Mouse (Mus musculus) cerebellum, adult 2 months (tissue): Measurements from ENCODE around the gene Mroh2a. TPM values are rescaled to one million over a fixed set of nuclear protein-coding genes. Genes with fewer than 3 reads are reported as not detected.

Experiments used
- DNase-seq, 2 experiments: peaks; one replicate each; pipeline ENCODE4 v3.0.0; 2021
- H3K27ac ChIP-seq: fragments of 200-500 bp; 2 replicates; pipeline ENCODE4 v1.5.1; 2012; ENCODE audit warnings: low read length, control low read depth, inconsistent platforms; ENCODE audit not compliant: insufficient read depth
- H3K27me3 ChIP-seq: fragments of 200-500 bp; 2 replicates; pipeline ENCODE4 v1.6.1; 2012; ENCODE audit warnings: inconsistent platforms, mild to moderate bottlenecking, low read length, moderate library complexity; ENCODE audit not compliant: control insufficient read depth, insufficient read depth
- H3K4me1 ChIP-seq: fragments of 200-500 bp; 2 replicates; pipeline ENCODE4 v1.6.1; 2011; ENCODE audit warnings: low read length; ENCODE audit not compliant: control insufficient read depth, insufficient read depth
- H3K4me3 ChIP-seq: fragments of 200-500 bp; replicated peaks from 2 replicates; pipeline ENCODE3; 2011; ENCODE audit warnings: mild to moderate bottlenecking, low read depth, low read length, control low read depth; ENCODE audit not compliant: insufficient read depth
- CTCF ChIP-seq: fragments of 200-500 bp; IDR thresholded peaks from 2 replicates; pipeline ENCODE4 v1.5.1; 2011; ENCODE audit warnings: low read depth, mild to moderate bottlenecking, control low read depth, low read length, moderate library complexity, borderline replicate concordance; ENCODE audit not compliant: insufficient read depth
- POLR2A ChIP-seq: fragments of 200-500 bp; IDR thresholded peaks from 2 replicates; pipeline ENCODE4 v1.6.1; 2011; ENCODE audit warnings: low read length, control low read depth, borderline replicate concordance; ENCODE audit not compliant: insufficient read depth
- WGBS: fragments of 180-500 bp; shearing (Covaris S2); methylation state at CpG from one replicate; pipeline ENCODE4 v1.1.7; 2018; 5-methylcytosine and 5-hydroxymethylcytosine counted together
- polyA plus RNA-seq: library from polyadenylated mRNA; depleted of rRNA; stranded (reverse); fragments of >200 nt; gene quantifications from 2 replicates; pipeline ENCODE4 v1.2.3, GENCODE M21; 2012

The Mroh2a gene
- polyA plus RNA-seq, 1 experiment: 0.25 TPM

GRCm38 (mm10) chr1:88279111-88280005 is 52.6 kb downstream of the Mroh2a start:
- H3K27ac ChIP-seq: no peak overlapping the region
- DNase-seq: peak in 1 of 2 experiments; percentile 10
- no peaks in the 10 kb centered on the region for H3K27me3 ChIP-seq
- no peaks in the 10 kb centered on the region; the same call in 1 of the 2 replicates for H3K4me1 ChIP-seq
- WGBS: 70% methylated on average over 9 of the region's 9 CpGs
- no peak overlapping the region for H3K4me3 ChIP-seq
- TF ChIP-seq CTCF (no peak), POLR2A (no peak)

- no peaks in the 10 kb centered on the region for H3K4me1 ChIP-seq
- no peak overlapping the region for H3K4me3 ChIP-seq
- H3K27ac ChIP-seq: no peak overlapping the region
- no peaks in the 10 kb centered on the region for H3K27me3 ChIP-seq
- DNase-seq: peak in 1 of 2 experiments; percentile 9
- 65% methylated on average over 15 of the region's 15 CpGs for WGBS
- no peak for TF ChIP-seq POLR2A
- TF ChIP-seq CTCF: no peak
These were observed 53.4 kb downstream of the Mroh2a start for GRCm38 (mm10) chr1:88280006-88280690.

GRCm38 (mm10) chr1:88282301-88282700 is 55.5 kb downstream of the Mroh2a start:
- WGBS: 59% methylated on average over 3 of the region's 3 CpGs
- H3K27me3 ChIP-seq: no peaks in the 10 kb centered on the region
- DNase-seq: no peak
- TF ChIP-seq POLR2A (no peak), CTCF (no peak)
- no peaks in the 10 kb centered on the region for H3K4me1 ChIP-seq
- H3K4me3 ChIP-seq: no peak overlapping the region
- H3K27ac ChIP-seq: no peak overlapping the region

- Histone ChIP-seq H3K27ac (no peak overlapping the region), H3K4me1 (no peaks in the 10 kb centered on the region), H3K4me3 (no peak overlapping the region), H3K27me3 (no peaks in the 10 kb centered on the region)
- no peak for DNase-seq
- no peak for TF ChIP-seq POLR2A
- WGBS: 79% methylated on average over 15 of the region's 15 CpGs
These were observed 56.8 kb downstream of the Mroh2a start for GRCm38 (mm10) chr1:88283376-88284227.

- Histone ChIP-seq H3K27me3 (no peaks in the 10 kb centered on the region), H3K27ac (no peak overlapping the region), H3K4me1 (no peaks in the 10 kb centered on the region), H3K4me3 (no peak overlapping the region)
- TF ChIP-seq CTCF (no peak), POLR2A (no peak)
- 58% methylated on average over 10 of the region's 10 CpGs for WGBS
- DNase-seq: no peak
These were observed 57.6 kb downstream of the Mroh2a start for GRCm38 (mm10) chr1:88284228-88284945.

GRCm38 (mm10) chr1:88284946-88285320 is 58.1 kb downstream of the Mroh2a start:
- TF ChIP-seq POLR2A (no peak), CTCF (no peak)
- WGBS: 51% methylated on average over 7 of the region's 7 CpGs
- no peak overlapping the region for H3K4me3 ChIP-seq
- no peaks in the 10 kb centered on the region for H3K4me1 ChIP-seq
- H3K27me3 ChIP-seq: no peaks in the 10 kb centered on the region
- no peak for DNase-seq
- no peak overlapping the region for H3K27ac ChIP-seq

- Histone ChIP-seq H3K27ac (no peak overlapping the region), H3K4me1 (no peaks in the 10 kb centered on the region), H3K27me3 (no peaks in the 10 kb centered on the region), H3K4me3 (no peak overlapping the region)
- TF ChIP-seq CTCF (no peak), POLR2A (no peak)
- WGBS: 67% methylated on average over 5 of the region's 5 CpGs
- no peak for DNase-seq
These were observed 58.9 kb downstream of the Mroh2a start for GRCm38 (mm10) chr1:88285652-88286051.
